Mouse (Mus musculus) megakaryocyte, embryonic 14.5 days (primary cell): Measurements from ENCODE around the gene Zfand3.

Source experiments
- FLI1 ChIP-seq: IDR thresholded peaks from 2 replicates; pipeline ENCODE4 v1.6.1; 2012; ENCODE audit warnings: low read length, inconsistent platforms, mixed read lengths
- GATA1 ChIP-seq: IDR thresholded peaks from 3 replicates; pipeline ENCODE4 v1.6.1; 2012; ENCODE audit warnings: mixed read lengths, low read length, inconsistent platforms, borderline replicate concordance

DNA sequence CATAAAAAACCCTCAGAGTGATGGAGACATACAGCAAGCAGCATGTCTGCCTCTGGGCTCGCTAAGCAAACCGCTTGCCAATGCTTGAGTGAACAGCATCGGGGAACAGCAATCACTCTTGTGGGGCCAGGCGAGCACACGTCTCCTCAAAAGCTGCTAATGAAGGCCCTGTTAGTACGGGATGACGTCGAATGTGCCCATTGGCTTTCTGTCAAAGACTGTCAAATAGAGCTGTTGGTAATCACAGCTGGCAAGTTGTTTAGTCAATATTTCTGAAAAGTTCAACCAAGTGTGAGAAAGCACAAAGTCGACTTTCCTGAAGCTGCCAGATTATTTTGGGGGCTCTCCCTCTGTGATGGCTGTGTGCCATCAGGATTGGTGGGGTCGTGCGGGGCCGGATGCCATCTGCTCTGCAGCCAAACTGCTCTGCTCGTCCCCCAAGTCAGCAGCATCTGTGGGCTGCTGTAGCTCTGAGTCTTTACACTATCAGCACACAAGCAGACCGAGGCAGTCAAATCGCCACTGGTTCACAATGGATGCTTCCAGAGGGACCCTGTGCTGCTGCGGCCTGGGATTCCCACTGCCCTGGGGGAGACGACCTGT is 237.3 kb downstream of the Zfand3 start:
- TF ChIP-seq GATA1 (no peak), FLI1 (no peak)
